Mouse (Mus musculus): ENCODE measurements around the gene Haus3. TPM values are rescaled to one million over a fixed set of nuclear protein-coding genes. Genes with fewer than 3 reads are reported as not detected.

Gene Haus3
- polyA plus RNA-seq, 1 experiment from 2014 or later: 40.7 TPM

- 56% methylated on average over 1 of the region's 1 CpGs for WGBS
- Histone ChIP-seq H3K27me3 (ENCODE audit: control insufficient read depth, insufficient read depth, low read depth, low read length) (no peaks in the 10 kb centered on the region), H3K9me3 (ENCODE audit: control insufficient read depth, low read length) (no peaks in the 10 kb centered on the region), H3K27ac (ENCODE audit: low read length) (no peak overlapping the region), H3K36me3 (ENCODE audit: control insufficient read depth, insufficient read depth, low read length) (no peaks in the 10 kb centered on the region), H3K4me1 (replicated peaks; ENCODE audit: control insufficient read depth, insufficient read depth, low read length) (no peaks in the 10 kb centered on the region), H3K9ac (ENCODE audit: low read length) (no peak overlapping the region), H3K4me3 (ENCODE audit: low read length) (no peak overlapping the region), H3K4me2 (ENCODE audit: low read depth, low read length) (no peak overlapping the region)
- no peak for ATAC-seq (ENCODE audit: low read depth)
These were observed 63.6 kb downstream of the Haus3 start for GRCm38 (mm10) chr5:34105681-34106080.

Other genes starting within 250 kb of the Haus3 start
- 51.5 and 53.3 TPM in 2 replicates for gene Nelfa, start 233.1 kb downstream of the Haus3 start, polyA plus RNA-seq (2015; fragmentation: Nextera tagmentation; extraction: Ambion mirVana)
- gene Gm1673, start 186.1 kb downstream of the Haus3 start, polyA plus RNA-seq (2015; fragmentation: Nextera tagmentation; extraction: Ambion mirVana): 47.1 and 62.2 TPM in 2 replicates
- gene Nat8l, start 173.5 kb downstream of the Haus3 start, polyA plus RNA-seq (2015; fragmentation: Nextera tagmentation; extraction: Ambion mirVana): 0.08 and 0.14 TPM in 2 replicates
- gene Poln, start 79 bp downstream of the Haus3 start, polyA plus RNA-seq (2015; fragmentation: Nextera tagmentation; extraction: Ambion mirVana): 1.0 and 1.8 TPM in 2 replicates
- 57.4 and 61.1 TPM in 2 replicates for gene Mxd4, start 18.2 kb upstream of the Haus3 start, polyA plus RNA-seq (2015; fragmentation: Nextera tagmentation; extraction: Ambion mirVana)
- 0.20 and 0.26 TPM in 2 replicates for gene Zfyve28, start 118.9 kb upstream of the Haus3 start, polyA plus RNA-seq (2015; fragmentation: Nextera tagmentation; extraction: Ambion mirVana)
- gene Cfap99, start 119.1 kb upstream of the Haus3 start, polyA plus RNA-seq (2015; fragmentation: Nextera tagmentation; extraction: Ambion mirVana): 0.43 and 0.58 TPM in 2 replicates
- 147 and 158 TPM in 2 replicates for gene Rnf4, start 166.8 kb upstream of the Haus3 start, polyA plus RNA-seq (2015; fragmentation: Nextera tagmentation; extraction: Ambion mirVana)
- 10.3 and 12.7 TPM in 2 replicates for gene Fam193a, start 200.4 kb upstream of the Haus3 start, polyA plus RNA-seq (2015; fragmentation: Nextera tagmentation; extraction: Ambion mirVana)